Mouse (Mus musculus) neutrophil, adult 65 days (primary cell): ENCODE results near the gene Mapkapk5. TPM values are rescaled to one million over a fixed set of nuclear protein-coding genes. Genes with fewer than 3 reads are reported as not detected.

Experiments used
- total RNA-seq: library from RNA; stranded (reverse); gene quantifications from 2 replicates; pipeline ENCODE4 v1.2.4, GENCODE M21; 2023

The Mapkapk5 gene
- 77.6 and 77.7 TPM in 2 replicates for total RNA-seq

DNA sequence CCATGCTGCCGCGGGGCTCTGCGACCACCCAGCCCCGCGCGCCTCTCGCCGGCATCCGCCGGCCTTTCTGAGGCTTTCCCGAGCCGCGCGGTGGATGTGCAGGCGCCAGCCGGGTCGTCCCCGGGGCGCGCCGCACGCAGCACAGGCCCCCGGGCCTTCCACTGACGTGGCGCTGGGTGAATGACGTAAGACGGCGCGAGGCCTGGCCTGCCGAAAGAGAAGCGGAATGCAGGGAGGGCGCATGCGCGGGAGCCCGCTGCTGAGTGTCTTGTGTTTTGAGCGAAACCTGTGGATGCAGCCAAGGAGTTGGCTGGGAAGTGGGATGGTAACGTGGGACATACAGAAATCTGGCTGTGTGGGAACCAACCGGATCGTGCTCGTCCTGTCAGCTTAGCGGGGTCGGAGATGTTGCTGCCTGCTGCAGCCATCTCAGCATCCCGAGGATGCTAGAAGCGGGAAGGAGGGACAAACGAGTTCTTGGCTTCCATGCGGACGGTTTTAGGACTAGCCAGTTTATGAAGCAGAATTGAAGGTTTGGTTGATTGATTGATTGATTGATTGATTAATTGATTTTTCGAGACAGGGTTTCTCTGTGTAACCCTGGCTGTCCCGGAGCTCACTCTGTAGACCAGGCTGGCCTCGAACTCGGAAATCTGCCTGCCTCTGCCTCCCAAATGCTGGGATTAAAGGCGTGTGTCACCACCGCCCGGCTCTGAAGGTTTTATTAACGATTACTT lies at the start of gene Mapkapk5:
TSS of gene Mapkapk5 (minus strand) at position 113 of the 737 bp plus-strand sequence.

DNA sequence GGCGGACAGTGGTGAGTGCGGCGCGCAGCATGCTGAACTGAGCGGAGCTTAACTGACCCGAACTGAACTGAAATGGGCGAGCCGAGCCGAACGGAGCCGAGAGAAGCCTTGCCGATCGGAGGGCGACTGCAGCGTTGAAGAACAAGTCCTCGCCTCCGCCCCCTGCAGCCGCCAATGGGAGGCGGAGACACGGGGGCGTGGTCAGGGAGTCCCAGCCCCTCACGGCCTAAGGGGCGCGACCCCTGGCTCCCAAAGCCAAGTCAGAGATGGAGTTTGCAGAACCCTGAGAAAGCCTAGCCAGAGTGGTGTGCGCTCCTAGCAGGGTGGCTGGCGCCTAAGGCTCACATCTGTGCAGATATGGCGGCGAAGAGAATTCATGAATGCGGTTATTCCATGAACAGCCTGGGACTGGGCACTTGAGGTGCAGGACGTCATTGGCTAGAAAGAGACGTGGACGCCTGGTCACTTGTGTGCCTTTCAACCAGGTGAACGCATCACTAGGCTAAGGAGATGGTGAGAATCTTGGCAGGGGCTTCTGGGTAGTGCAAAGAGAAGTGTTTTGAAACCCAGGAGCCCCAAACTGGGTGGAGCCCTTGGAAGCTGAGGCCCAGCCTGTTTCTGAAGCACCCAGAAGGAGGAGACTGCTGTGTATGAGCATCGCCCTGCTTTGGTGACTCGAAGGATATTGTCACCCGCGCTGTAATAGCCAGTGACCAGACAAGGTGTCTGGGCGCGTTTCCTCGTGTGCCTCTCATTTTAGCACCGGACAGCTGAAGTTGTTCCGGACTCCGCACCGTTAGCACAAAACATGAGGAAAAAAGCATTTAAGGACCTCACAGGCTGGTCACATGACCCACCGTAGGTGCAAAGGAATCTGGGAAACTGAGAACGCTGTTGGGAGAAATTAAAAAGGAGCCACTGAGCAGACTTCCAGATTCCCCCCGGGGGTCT lies 48.0 kb upstream of the Mapkapk5 start, which contains the start of gene Aldh2:
TSS of gene Aldh2 (minus strand) at position 374 of the 951 bp plus-strand sequence.

DNA sequence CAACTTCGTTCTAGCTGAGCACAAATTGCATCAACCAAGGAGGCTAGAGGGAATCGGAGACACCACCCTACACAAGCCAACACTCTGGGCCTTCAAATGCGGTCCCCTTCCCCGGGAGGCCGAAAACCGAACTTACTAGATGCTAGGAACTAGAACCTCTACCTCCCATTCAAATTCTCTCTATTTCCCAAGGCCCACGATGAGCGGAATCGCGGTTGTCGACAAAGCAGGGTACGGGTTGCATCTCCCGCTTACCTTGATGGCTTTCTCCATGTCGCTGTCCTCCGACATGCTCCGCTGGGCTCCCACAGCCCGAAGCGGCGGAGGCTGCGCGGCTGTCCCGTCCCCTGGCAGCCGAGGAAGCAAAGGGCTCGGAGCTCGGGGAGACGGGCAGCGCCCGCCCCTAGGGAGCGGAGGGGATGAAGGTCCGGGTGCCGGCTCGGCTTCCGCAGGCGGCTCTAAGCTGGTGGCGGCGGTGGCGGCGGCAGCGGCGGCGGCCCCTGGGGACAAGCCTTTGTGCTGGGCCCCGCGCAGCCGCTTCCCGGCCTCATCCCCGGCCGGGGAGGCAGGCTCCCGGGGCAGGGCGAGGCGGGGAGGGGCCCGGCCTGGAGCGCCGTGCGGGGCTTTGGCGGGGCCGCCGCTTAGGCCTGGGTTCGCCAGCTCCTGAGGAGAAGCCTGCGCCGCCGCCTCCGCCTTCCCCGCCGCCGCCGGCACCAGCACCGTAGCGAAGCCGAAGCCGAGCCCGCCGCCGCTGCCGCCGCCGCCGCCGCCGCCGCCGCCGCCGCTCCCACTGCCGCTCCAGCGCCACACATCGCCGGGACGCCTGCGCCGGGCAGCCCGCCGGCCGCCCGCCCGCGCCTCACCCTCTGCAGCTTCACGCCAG lies 554 bp downstream of the Mapkapk5 start, which contains the start of the genes Adam1a and Gm42878:
TSS of gene Adam1a (minus strand) at position 573 of the 883 bp plus-strand sequence.
TSS of gene Gm42878 (minus strand) at position 573 of the 883 bp plus-strand sequence.

DNA sequence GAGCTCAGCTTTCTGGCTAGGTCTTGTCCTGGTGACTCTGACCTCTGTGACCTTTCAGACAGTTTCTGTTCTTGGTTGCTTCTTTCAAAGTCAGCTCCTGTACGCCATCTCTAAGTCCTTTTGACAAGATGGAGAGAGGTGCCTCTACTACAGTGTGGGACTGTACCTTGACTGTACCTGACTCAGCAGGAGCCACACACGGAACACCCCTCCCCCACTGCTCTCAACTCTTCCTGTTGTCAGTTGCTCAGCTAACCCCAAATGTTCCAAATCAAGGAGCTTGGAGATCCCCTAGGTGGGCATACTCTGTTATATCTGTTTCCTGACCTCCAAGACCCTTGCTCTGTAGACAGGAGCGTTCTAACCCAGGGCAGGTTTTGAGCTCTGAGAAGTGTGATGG lies 42.5 kb downstream of the Mapkapk5 start, which contains the start of gene Adam1b:
TSS of gene Adam1b (minus strand) at position 205 of the 400 bp plus-strand sequence.

Other genes starting within 250 kb of the Mapkapk5 start
- 130 and 180 TPM in 2 replicates for gene Trafd1, start 160.3 kb downstream of the Mapkapk5 start, total RNA-seq
- gene Naa25, start 148.0 kb downstream of the Mapkapk5 start, total RNA-seq: 7.6 and 11.6 TPM in 2 replicates
- gene Tmem116, start 94.0 kb downstream of the Mapkapk5 start, total RNA-seq: 0.29 and 0.47 TPM in 2 replicates
- gene Erp29, start 93.4 kb downstream of the Mapkapk5 start, total RNA-seq: 126 and 151 TPM in 2 replicates
- not detected in 2 replicates for gene Adam1b, start 42.5 kb downstream of the Mapkapk5 start, total RNA-seq
- 3.2 and 5.1 TPM in 2 replicates for gene Adam1a, start 423 bp downstream of the Mapkapk5 start, total RNA-seq
- not detected in 2 replicates for gene Gm42878, start 423 bp downstream of the Mapkapk5 start, total RNA-seq
- 890 and 954 TPM in 2 replicates for gene Aldh2, start 47.9 kb upstream of the Mapkapk5 start, total RNA-seq
- 4.5 and 5.2 TPM in 2 replicates for gene Acad12, start 73.0 kb upstream of the Mapkapk5 start, total RNA-seq
- 2.7 and 2.9 TPM in 2 replicates for gene Acad10, start 114.6 kb upstream of the Mapkapk5 start, total RNA-seq
- gene Brap, start 114.7 kb upstream of the Mapkapk5 start, total RNA-seq: 76.7 and 98.4 TPM in 2 replicates
- 29.2 and 46.5 TPM in 2 replicates for gene Atxn2, start 165.4 kb upstream of the Mapkapk5 start, total RNA-seq